Mouse (Mus musculus): ENCODE results near the gene Rnls. TPM values are rescaled to one million over a fixed set of nuclear protein-coding genes. Genes with fewer than 3 reads are reported as not detected.

Gene Rnls
- polyA plus RNA-seq, 1 experiment, result 1.4 TPM

DNA sequence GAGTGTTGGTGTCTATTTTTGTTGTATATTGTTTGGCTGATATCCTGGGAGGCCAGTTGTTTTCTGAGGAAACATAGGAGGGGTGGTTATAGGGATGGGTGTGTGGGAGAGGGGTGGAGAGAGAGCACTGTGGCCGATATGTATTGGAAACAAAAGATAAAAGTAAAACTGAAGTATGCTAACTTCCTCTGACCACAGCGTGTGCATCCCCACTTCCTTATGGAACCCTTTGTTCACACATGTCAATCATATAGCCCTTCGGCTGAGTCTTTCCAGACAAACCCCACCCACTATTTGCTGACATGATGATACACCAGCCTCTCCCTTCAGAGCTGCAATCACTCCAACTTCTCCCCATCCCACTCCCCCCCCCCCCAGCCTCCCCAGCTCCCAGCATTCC is 35.1 kb downstream of the Rnls start:
- Histone ChIP-seq H3K27me3 (ENCODE audit: control insufficient read depth, insufficient read depth, low read length) (no peaks in the 10 kb centered on the region), H3K4me3 (ENCODE audit: control insufficient read depth, insufficient read depth, low read length) (no peak overlapping the region), H3K4me1 (replicated peaks; ENCODE audit: control insufficient read depth, insufficient read depth, low read length) (no peaks in the 10 kb centered on the region), H3K36me3 (ENCODE audit: control insufficient read depth, insufficient read depth, low read length) (no peaks in the 10 kb centered on the region), H3K27ac (ENCODE audit: control insufficient read depth, insufficient read depth, low read length) (no peak overlapping the region)
- no peak for DNase-seq
- WGBS, result 6% methylated on average over 3 of the region's 3 CpGs
- TF ChIP-seq CTCF (IDR thresholded peaks at IDR 0.05; ENCODE audit: borderline replicate concordance, control insufficient read depth, extremely low read depth, insufficient read depth, low read length, poor library complexity), result no peak
- no peak for TF ChIP-seq POLR2A (IDR thresholded peaks at IDR 0.05; ENCODE audit: control insufficient read depth, extremely low read depth, insufficient read depth, low read length, poor library complexity)

DNA sequence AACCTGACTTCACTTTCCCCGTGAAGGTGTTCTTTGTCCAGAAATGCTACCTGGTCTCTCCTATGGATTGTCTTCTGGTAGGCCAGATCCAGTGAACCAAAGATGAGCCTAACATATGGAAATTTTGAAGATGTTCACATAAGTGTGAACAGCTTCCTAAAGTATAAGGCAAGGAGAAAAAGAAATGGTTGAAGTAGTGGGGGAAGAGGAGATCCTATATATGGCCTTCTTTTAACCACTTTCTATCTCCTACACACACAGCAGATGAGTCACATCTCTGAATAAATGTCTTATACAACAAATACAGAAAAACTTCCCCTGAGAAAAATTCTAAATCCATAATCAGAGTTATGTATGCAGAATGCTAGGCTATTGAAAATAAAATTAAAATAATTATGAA is 52.0 kb downstream of the Rnls start:
- TF ChIP-seq CTCF (IDR thresholded peaks at IDR 0.05; ENCODE audit: borderline replicate concordance, control insufficient read depth, extremely low read depth, insufficient read depth, low read length, poor library complexity), result no peak
- no peak for TF ChIP-seq POLR2A (IDR thresholded peaks at IDR 0.05; ENCODE audit: control insufficient read depth, extremely low read depth, insufficient read depth, low read length, poor library complexity)
- Histone ChIP-seq H3K27me3 (ENCODE audit: control insufficient read depth, insufficient read depth, low read length) (no peaks in the 10 kb centered on the region), H3K4me1 (replicated peaks; ENCODE audit: control insufficient read depth, insufficient read depth, low read length) (no peaks in the 10 kb centered on the region), H3K36me3 (ENCODE audit: control insufficient read depth, insufficient read depth, low read length) (no peaks in the 10 kb centered on the region), H3K4me3 (ENCODE audit: control insufficient read depth, insufficient read depth, low read length) (no peak overlapping the region), H3K27ac (ENCODE audit: control insufficient read depth, insufficient read depth, low read length) (no peak overlapping the region)
- WGBS, result 94% methylated on average over 1 of the region's 1 CpGs
- DNase-seq, result no peak

GRCm38 (mm10) chr19:33326706-33327641 is 65.1 kb downstream of the Rnls start:
- DNase-seq, result no peak
- 92% methylated on average over 4 of the region's 4 CpGs for WGBS

GRCm38 (mm10) chr19:33318785-33319184 is 73.3 kb downstream of the Rnls start:
- no peaks in the 10 kb centered on the region for H3K4me1 ChIP-seq (replicated peaks; ENCODE audit: control insufficient read depth, insufficient read depth, low read length)
- H3K4me3 ChIP-seq (ENCODE audit: control insufficient read depth, insufficient read depth, low read length), result no peak overlapping the region
- H3K27ac ChIP-seq (ENCODE audit: control insufficient read depth, insufficient read depth, low read length), result no peak overlapping the region
- DNase-seq, result no peak
- no peak for TF ChIP-seq CTCF (IDR thresholded peaks at IDR 0.05; ENCODE audit: borderline replicate concordance, control insufficient read depth, extremely low read depth, insufficient read depth, low read length, poor library complexity)
- TF ChIP-seq POLR2A (IDR thresholded peaks at IDR 0.05; ENCODE audit: control insufficient read depth, extremely low read depth, insufficient read depth, low read length, poor library complexity), result no peak
- 87% methylated on average over 1 of the region's 1 CpGs for WGBS
- H3K36me3 ChIP-seq (ENCODE audit: control insufficient read depth, insufficient read depth, low read length), result no peaks in the 10 kb centered on the region
- no peaks in the 10 kb centered on the region for H3K27me3 ChIP-seq (ENCODE audit: control insufficient read depth, insufficient read depth, low read length)

More at GRCm38 (mm10) chr19:33326706-33327641, 65.1 kb downstream of the Rnls start:
- Histone ChIP-seq H3K4me3 (ENCODE audit: control insufficient read depth, insufficient read depth, low read length) (no peak overlapping the region), H3K4me1 (replicated peaks; ENCODE audit: control insufficient read depth, insufficient read depth, low read length) (no peaks in the 10 kb centered on the region), H3K27ac (ENCODE audit: control insufficient read depth, insufficient read depth, low read length) (no peak overlapping the region), H3K36me3 (ENCODE audit: control insufficient read depth, insufficient read depth, low read length) (no peaks in the 10 kb centered on the region), H3K27me3 (ENCODE audit: control insufficient read depth, insufficient read depth, low read length) (no peaks in the 10 kb centered on the region)
- no peak for TF ChIP-seq POLR2A (IDR thresholded peaks at IDR 0.05; ENCODE audit: control insufficient read depth, extremely low read depth, insufficient read depth, low read length, poor library complexity)
- TF ChIP-seq CTCF (IDR thresholded peaks at IDR 0.05; ENCODE audit: borderline replicate concordance, control insufficient read depth, extremely low read depth, insufficient read depth, low read length, poor library complexity), result no peak

GRCm38 (mm10) chr19:33317130-33317529 is 75.0 kb downstream of the Rnls start:
- DNase-seq, result no peak
- H3K4me3 ChIP-seq (ENCODE audit: control insufficient read depth, insufficient read depth, low read length), result no peak overlapping the region
- H3K27ac ChIP-seq (ENCODE audit: control insufficient read depth, insufficient read depth, low read length), result no peak overlapping the region
- H3K27me3 ChIP-seq (ENCODE audit: control insufficient read depth, insufficient read depth, low read length), result no peaks in the 10 kb centered on the region
- 59% methylated on average over 4 of the region's 4 CpGs for WGBS
- no peaks in the 10 kb centered on the region for H3K36me3 ChIP-seq (ENCODE audit: control insufficient read depth, insufficient read depth, low read length)
- TF ChIP-seq CTCF (IDR thresholded peaks at IDR 0.05; ENCODE audit: borderline replicate concordance, control insufficient read depth, extremely low read depth, insufficient read depth, low read length, poor library complexity) (no peak), POLR2A (IDR thresholded peaks at IDR 0.05; ENCODE audit: control insufficient read depth, extremely low read depth, insufficient read depth, low read length, poor library complexity) (no peak)
- H3K4me1 ChIP-seq (replicated peaks; ENCODE audit: control insufficient read depth, insufficient read depth, low read length), result no peaks in the 10 kb centered on the region

GRCm38 (mm10) chr19:33299726-33300292 is 92.3 kb downstream of the Rnls start:
- Histone ChIP-seq H3K4me3 (ENCODE audit: control insufficient read depth, insufficient read depth, low read length) (no peak overlapping the region), H3K4me1 (replicated peaks; ENCODE audit: control insufficient read depth, insufficient read depth, low read length) (no peaks in the 10 kb centered on the region), H3K27ac (ENCODE audit: control insufficient read depth, insufficient read depth, low read length) (no peak overlapping the region), H3K27me3 (ENCODE audit: control insufficient read depth, insufficient read depth, low read length) (no peaks in the 10 kb centered on the region), H3K36me3 (ENCODE audit: control insufficient read depth, insufficient read depth, low read length) (no peaks in the 10 kb centered on the region)
- 98% methylated on average over 3 of the region's 3 CpGs for WGBS
- DNase-seq, result no peak
- TF ChIP-seq POLR2A (IDR thresholded peaks at IDR 0.05; ENCODE audit: control insufficient read depth, extremely low read depth, insufficient read depth, low read length, poor library complexity) (no peak), CTCF (IDR thresholded peaks at IDR 0.05; ENCODE audit: borderline replicate concordance, control insufficient read depth, extremely low read depth, insufficient read depth, low read length, poor library complexity) (no peak)
